Mouse (Mus musculus): ENCODE measurements around the gene Paqr4. TPM values are rescaled to one million over a fixed set of nuclear protein-coding genes. Genes with fewer than 3 reads are reported as not detected.

The Paqr4 gene
- polyA plus RNA-seq, 1 experiment, result 6.4 TPM

- Histone ChIP-seq H3K4me1 (ENCODE audit: control insufficient read depth, insufficient read depth, low read length) (no peaks in the 10 kb centered on the region; the same call in 1 of the 2 replicates), H3K27ac (ENCODE audit: control insufficient read depth, insufficient read depth, low read depth, low read length, poor library complexity) (no peak overlapping the region), H3K4me3 (replicated peaks; ENCODE audit: control insufficient read depth, low read depth, low read length) (no peak overlapping the region)
- TF ChIP-seq CTCF (IDR thresholded peaks at IDR 0.05; ENCODE audit: control insufficient read depth, insufficient read depth, low read length), result no peak
- WGBS, result 85% methylated on average over 3 of the region's 3 CpGs
Measured at GRCm38 (mm10) chr17:23761155-23761554, 20.5 kb upstream of the Paqr4 start.

GRCm38 (mm10) chr17:23760231-23760630, 19.6 kb upstream of the Paqr4 start:
- 81% methylated on average over 9 of the region's 9 CpGs for WGBS
- TF ChIP-seq POLR2A (IDR thresholded peaks at IDR 0.05; ENCODE audit: borderline replicate concordance, control insufficient read depth, low read depth, low read length) (no peak), CTCF (IDR thresholded peaks at IDR 0.05; ENCODE audit: control insufficient read depth, insufficient read depth, low read length) (no peak)

GRCm38 (mm10) chr17:23758801-23759200, 18.1 kb upstream of the Paqr4 start:
- no peak for TF ChIP-seq POLR2A (IDR thresholded peaks at IDR 0.05; ENCODE audit: borderline replicate concordance, control insufficient read depth, low read depth, low read length)
- TF ChIP-seq CTCF (IDR thresholded peaks at IDR 0.05; ENCODE audit: control insufficient read depth, insufficient read depth, low read length), result no peak
- Histone ChIP-seq H3K4me1 (ENCODE audit: control insufficient read depth, insufficient read depth, low read length) (no peaks in the 10 kb centered on the region; the same call in 1 of the 2 replicates), H3K27ac (ENCODE audit: control insufficient read depth, insufficient read depth, low read depth, low read length, poor library complexity) (no peak overlapping the region), H3K4me3 (replicated peaks; ENCODE audit: control insufficient read depth, low read depth, low read length) (no peak overlapping the region)
- 89% methylated on average over 8 of the region's 8 CpGs for WGBS

More at GRCm38 (mm10) chr17:23760231-23760630, 19.6 kb upstream of the Paqr4 start:
- Histone ChIP-seq H3K4me1 (ENCODE audit: control insufficient read depth, insufficient read depth, low read length) (no peaks in the 10 kb centered on the region; the same call in 1 of the 2 replicates), H3K27ac (ENCODE audit: control insufficient read depth, insufficient read depth, low read depth, low read length, poor library complexity) (no peak overlapping the region), H3K4me3 (replicated peaks; ENCODE audit: control insufficient read depth, low read depth, low read length) (no peak overlapping the region)

GRCm38 (mm10) chr17:23757581-23757980, 16.9 kb upstream of the Paqr4 start:
- TF ChIP-seq CTCF (IDR thresholded peaks at IDR 0.05; ENCODE audit: control insufficient read depth, insufficient read depth, low read length) (no peak), POLR2A (IDR thresholded peaks at IDR 0.05; ENCODE audit: borderline replicate concordance, control insufficient read depth, low read depth, low read length) (no peak)
- 84% methylated on average over 9 of the region's 9 CpGs for WGBS
- H3K27ac ChIP-seq (ENCODE audit: control insufficient read depth, insufficient read depth, low read depth, low read length, poor library complexity), result no peak overlapping the region
- H3K4me3 ChIP-seq (replicated peaks; ENCODE audit: control insufficient read depth, low read depth, low read length), result no peak overlapping the region
- no peaks in the 10 kb centered on the region; the same call in 1 of the 2 replicates for H3K4me1 ChIP-seq (ENCODE audit: control insufficient read depth, insufficient read depth, low read length)

GRCm38 (mm10) chr17:23755689-23756088, 15.0 kb upstream of the Paqr4 start:
- H3K4me3 ChIP-seq (replicated peaks; ENCODE audit: control insufficient read depth, low read depth, low read length), result no peak overlapping the region
- no peaks in the 10 kb centered on the region; the same call in 1 of the 2 replicates for H3K4me1 ChIP-seq (ENCODE audit: control insufficient read depth, insufficient read depth, low read length)
- 66% methylated on average over 13 of the region's 13 CpGs for WGBS
- H3K27ac ChIP-seq (ENCODE audit: control insufficient read depth, insufficient read depth, low read depth, low read length, poor library complexity), result no peak overlapping the region
- no peak for TF ChIP-seq CTCF (IDR thresholded peaks at IDR 0.05; ENCODE audit: control insufficient read depth, insufficient read depth, low read length)
- TF ChIP-seq POLR2A (IDR thresholded peaks at IDR 0.05; ENCODE audit: borderline replicate concordance, control insufficient read depth, low read depth, low read length), result no peak

GRCm38 (mm10) chr17:23749400-23750191, 8.9 kb upstream of the Paqr4 start:
- H3K4me1 ChIP-seq (ENCODE audit: control insufficient read depth, insufficient read depth, low read length), result peaks cover 8% of the 10 kb centered on the region; the same call in 1 of the 2 replicates
- TF ChIP-seq POLR2A (IDR thresholded peaks at IDR 0.05; ENCODE audit: borderline replicate concordance, control insufficient read depth, low read depth, low read length) (no peak), CTCF (IDR thresholded peaks at IDR 0.05; ENCODE audit: control insufficient read depth, insufficient read depth, low read length) (no peak)
- peak overlapping the region; percentile 64 for H3K4me3 ChIP-seq (replicated peaks; ENCODE audit: control insufficient read depth, low read depth, low read length)
- WGBS, result 75% methylated on average over 11 of the region's 11 CpGs
- no peak overlapping the region for H3K27ac ChIP-seq (ENCODE audit: control insufficient read depth, insufficient read depth, low read depth, low read length, poor library complexity)

GRCm38 (mm10) chr17:23748631-23749391, 8.1 kb upstream of the Paqr4 start:
- peak overlapping the region; percentile 64 for H3K4me3 ChIP-seq (replicated peaks; ENCODE audit: control insufficient read depth, low read depth, low read length)
- H3K4me1 ChIP-seq (ENCODE audit: control insufficient read depth, insufficient read depth, low read length), result peaks cover 8% of the 10 kb centered on the region; the same call in 1 of the 2 replicates
- H3K27ac ChIP-seq (ENCODE audit: control insufficient read depth, insufficient read depth, low read depth, low read length, poor library complexity), result no peak overlapping the region
- 14% methylated on average over 10 of the region's 10 CpGs for WGBS
- TF ChIP-seq POLR2A (IDR thresholded peaks at IDR 0.05; ENCODE audit: borderline replicate concordance, control insufficient read depth, low read depth, low read length) (no peak), CTCF (IDR thresholded peaks at IDR 0.05; ENCODE audit: control insufficient read depth, insufficient read depth, low read length) (peak; percentile 39; the same call in 1 of the 2 replicates)

GRCm38 (mm10) chr17:23748026-23748425, 7.4 kb upstream of the Paqr4 start:
- H3K4me3 ChIP-seq (replicated peaks; ENCODE audit: control insufficient read depth, low read depth, low read length), result no peak overlapping the region
- H3K4me1 ChIP-seq (ENCODE audit: control insufficient read depth, insufficient read depth, low read length), result peaks cover 8% of the 10 kb centered on the region; the same call in 1 of the 2 replicates
- 15% methylated on average over 6 of the region's 6 CpGs for WGBS
- TF ChIP-seq CTCF (IDR thresholded peaks at IDR 0.05; ENCODE audit: control insufficient read depth, insufficient read depth, low read length) (no peak), POLR2A (IDR thresholded peaks at IDR 0.05; ENCODE audit: borderline replicate concordance, control insufficient read depth, low read depth, low read length) (no peak)
- no peak overlapping the region for H3K27ac ChIP-seq (ENCODE audit: control insufficient read depth, insufficient read depth, low read depth, low read length, poor library complexity)

Data from bone marrow, adult 2 months (tissue).